Mouse (Mus musculus) embryonic facial prominence, embryonic 12.5 days (tissue): ENCODE measurements around the gene Pi4k2a. TPM values are rescaled to one million over a fixed set of nuclear protein-coding genes. Genes with fewer than 3 reads are reported as not detected.

ENCODE experiments used
- ATAC-seq: fragments of 200-750 bp; cut with Nextera tagmentation; 2 replicates; pipeline ENCODE4 v1.8.0; 2017; ENCODE audit not compliant: insufficient number of reproducible peaks, insufficient read depth, low FRiP score, low TSS enrichment
- H3K27ac ChIP-seq: fragments of 300-500 bp; sonication (generic); 2 replicates; pipeline ENCODE4 v1.5.1; 2016; ENCODE audit warnings: mild to moderate bottlenecking
- H3K27me3 ChIP-seq: fragments of 300-500 bp; sonication (generic); 2 replicates; pipeline ENCODE4 v1.6.1; 2016; ENCODE audit warnings: mild to moderate bottlenecking, moderate library complexity
- H3K36me3 ChIP-seq: fragments of 300-500 bp; sonication (generic); 2 replicates; pipeline ENCODE4 v1.6.1; 2016; ENCODE audit warnings: mild to moderate bottlenecking
- H3K4me1 ChIP-seq: fragments of 300-500 bp; sonication (generic); 2 replicates; pipeline ENCODE4 v1.6.1; 2016
- H3K4me2 ChIP-seq: fragments of 300-500 bp; sonication (generic); replicated peaks from 2 replicates; pipeline ENCODE4 v1.6.1; 2016; ENCODE audit warnings: mild to moderate bottlenecking, moderate library complexity
- H3K4me3 ChIP-seq: fragments of 300-500 bp; sonication (generic); 2 replicates; pipeline ENCODE4 v1.5.1; 2016; ENCODE audit warnings: mild to moderate bottlenecking
- H3K9ac ChIP-seq: fragments of 300-500 bp; sonication (generic); 2 replicates; pipeline ENCODE4 v1.6.1; 2016; ENCODE audit warnings: mild to moderate bottlenecking, moderate library complexity
- H3K9me3 ChIP-seq: fragments of 300-500 bp; sonication (generic); 2 replicates; pipeline ENCODE4 v1.6.1; 2016; ENCODE audit warnings: mild to moderate bottlenecking, moderate library complexity
- WGBS: fragments of 180-500 bp; shearing (Covaris S2); methylation state at CpG from one replicate; pipeline ENCODE4 v1.1.7; 2016; 5-methylcytosine and 5-hydroxymethylcytosine counted together
- polyA plus RNA-seq: library from polyadenylated mRNA; unstranded; fragments of >200 nt; fragmentation: Nextera tagmentation; extraction: Ambion mirVana; gene quantifications from 2 replicates; pipeline ENCODE4 v1.2.1, GENCODE M21; 2016

Gene Pi4k2a
- polyA plus RNA-seq, 1 experiment from 2014 or later: 39.6 TPM

DNA sequence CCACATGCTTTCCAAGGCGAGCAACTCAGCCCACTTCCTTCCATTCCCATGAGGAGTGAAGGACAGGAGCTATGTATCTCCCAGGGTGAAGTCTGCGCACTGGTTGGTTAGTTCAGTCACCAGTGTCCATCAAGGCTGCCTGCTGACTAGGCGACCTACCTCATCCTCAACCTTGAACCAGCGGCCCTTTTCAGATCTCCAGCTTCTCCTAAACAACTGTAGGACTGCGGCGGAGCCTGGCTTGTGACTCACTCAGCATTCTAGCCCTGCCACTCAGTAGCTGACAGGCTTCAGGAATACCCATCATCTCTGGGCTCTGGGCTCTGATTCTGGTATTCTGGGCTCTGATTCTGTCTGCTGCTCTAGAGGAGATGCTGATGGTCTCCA, 35.9 kb downstream of the Pi4k2a start:
- Histone ChIP-seq H3K9ac (no peak overlapping the region), H3K4me2 (no peak overlapping the region), H3K4me1 (peaks cover 23% of the 10 kb centered on the region), H3K9me3 (no peaks in the 10 kb centered on the region), H3K27ac (no peak overlapping the region), H3K27me3 (no peaks in the 10 kb centered on the region), H3K4me3 (no peak overlapping the region), H3K36me3 (peaks cover 43% of the 10 kb centered on the region)
- WGBS: 87% methylated on average over 6 of the region's 6 CpGs
- no peak for ATAC-seq

DNA sequence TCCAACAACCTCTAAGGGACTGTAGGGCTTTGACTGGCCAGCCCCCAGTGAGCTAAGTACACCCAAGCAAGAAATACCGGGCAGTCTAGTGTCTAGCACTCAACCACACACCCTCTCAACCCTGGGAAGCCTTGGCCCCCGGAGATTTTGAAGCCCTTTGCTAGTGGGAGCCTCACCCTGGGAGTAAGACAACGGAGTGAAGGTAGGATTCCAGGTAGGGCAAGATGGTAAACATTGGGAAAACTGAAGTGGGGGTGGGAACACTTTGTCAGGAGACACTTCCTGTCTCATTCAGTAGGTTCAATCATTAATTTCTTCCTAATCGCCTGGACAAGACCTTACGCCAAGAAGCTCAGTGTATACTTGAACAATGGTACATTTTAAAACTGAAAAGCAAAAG, 36.8 kb downstream of the Pi4k2a start:
- Histone ChIP-seq H3K27ac (no peak overlapping the region), H3K9ac (no peak overlapping the region), H3K4me2 (no peak overlapping the region), H3K9me3 (no peaks in the 10 kb centered on the region), H3K27me3 (no peaks in the 10 kb centered on the region), H3K36me3 (peaks cover 35% of the 10 kb centered on the region), H3K4me3 (no peak overlapping the region), H3K4me1 (peaks cover 23% of the 10 kb centered on the region)
- ATAC-seq: no peak
- WGBS: 88% methylated on average over 5 of the region's 5 CpGs

DNA sequence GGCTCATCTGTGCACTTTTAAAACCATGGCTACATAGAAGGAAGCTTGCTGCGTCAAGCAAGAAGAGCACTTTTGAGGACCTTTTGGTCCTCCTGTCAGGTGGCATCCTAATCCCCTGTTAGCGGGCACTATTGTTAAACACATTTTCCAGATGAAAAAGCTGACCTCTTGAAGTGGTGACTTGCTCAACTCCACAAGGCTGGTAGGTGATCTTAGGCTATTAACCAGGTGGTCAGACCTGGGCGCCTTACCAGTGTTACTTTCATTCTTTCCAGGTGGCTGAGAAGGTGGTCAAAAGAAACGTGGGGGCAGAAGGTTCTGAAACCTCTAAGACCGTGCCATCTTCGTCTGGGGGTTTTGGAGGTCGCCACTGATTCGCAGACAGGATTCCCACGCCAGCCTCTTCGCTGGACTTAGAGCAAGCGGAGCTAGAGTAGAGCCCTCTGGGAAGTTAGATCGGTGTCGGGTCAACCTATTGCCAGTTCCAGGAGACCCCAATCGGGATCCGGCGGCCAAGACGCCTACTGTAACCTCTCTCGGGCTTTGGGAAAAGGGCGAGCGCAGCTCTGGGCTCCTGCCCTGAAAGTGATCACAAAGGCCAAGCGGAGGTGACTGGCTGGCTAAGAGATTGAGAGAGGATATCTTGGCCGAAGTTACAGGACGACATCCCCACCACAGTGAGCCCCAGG, 37.9 kb downstream of the Pi4k2a start:
- Histone ChIP-seq H3K4me2 (peak overlapping the region; percentile 82), H3K36me3 (peaks cover 23% of the 10 kb centered on the region), H3K4me1 (peaks cover 23% of the 10 kb centered on the region), H3K27me3 (no peaks in the 10 kb centered on the region), H3K9me3 (no peaks in the 10 kb centered on the region), H3K9ac (peak overlapping the region; percentile 79), H3K27ac (peak overlapping the region; percentile 81), H3K4me3 (peak overlapping the region; percentile 61)
- WGBS: 5% methylated on average over 23 of the region's 23 CpGs
- ATAC-seq: no peak; the same call in 1 of the 2 replicates

DNA sequence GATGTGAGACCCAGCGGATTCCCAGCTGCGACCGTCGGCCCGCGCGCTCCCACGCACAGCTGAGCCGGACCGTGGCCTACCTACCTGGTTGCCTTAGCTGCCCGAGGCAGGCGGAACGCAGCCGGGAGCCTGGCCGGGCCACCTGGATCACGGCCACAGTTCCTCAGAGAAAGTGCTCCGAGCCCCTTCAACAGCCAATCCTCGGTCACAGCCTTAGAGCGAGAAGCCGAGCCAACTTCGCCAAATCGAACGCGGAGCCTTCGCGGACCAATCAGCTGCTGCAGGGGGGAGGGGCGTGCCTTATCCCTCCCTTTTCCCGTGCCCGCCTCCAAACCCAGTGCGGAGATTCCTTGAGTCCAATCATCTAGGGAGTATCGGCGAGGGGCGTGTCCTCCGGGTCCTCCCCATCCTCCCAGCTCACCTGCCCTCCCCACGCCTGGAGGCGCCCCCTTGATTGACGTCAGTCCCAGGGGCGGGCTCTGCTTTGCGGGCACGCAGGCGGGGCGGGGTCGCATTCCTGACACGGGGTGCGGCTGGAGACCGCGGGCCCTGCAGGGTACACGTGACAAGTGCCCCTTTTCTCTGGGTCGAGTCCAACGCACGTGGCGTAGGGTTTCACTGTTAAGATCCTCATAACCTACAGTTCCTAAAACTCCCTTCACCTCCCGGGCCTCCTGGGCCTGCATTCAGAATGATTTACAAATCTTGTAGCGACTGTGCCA, 38.7 kb downstream of the Pi4k2a start, which contains the start of gene Avpi1:
Avpi1 (minus strand) TSS at position 273 of the 722 bp plus-strand sequence.
- Histone ChIP-seq H3K4me3 (peak within 1 kb of the TSS; percentile 61), H3K9me3 (no peaks in the 10 kb centered on the region), H3K27me3 (no peaks in the 10 kb centered on the region), H3K4me2 (peak within 1 kb of the TSS; percentile 82), H3K27ac (peak within 1 kb of the TSS; percentile 83), H3K4me1 (peaks cover 23% of the 10 kb centered on the region), H3K36me3 (peaks cover 16% of the 10 kb centered on the region), H3K9ac (peak within 1 kb of the TSS; percentile 79)
- ATAC-seq: peak; percentile 96
- WGBS: under 1% methylated on average over 54 of the region's 54 CpGs

DNA sequence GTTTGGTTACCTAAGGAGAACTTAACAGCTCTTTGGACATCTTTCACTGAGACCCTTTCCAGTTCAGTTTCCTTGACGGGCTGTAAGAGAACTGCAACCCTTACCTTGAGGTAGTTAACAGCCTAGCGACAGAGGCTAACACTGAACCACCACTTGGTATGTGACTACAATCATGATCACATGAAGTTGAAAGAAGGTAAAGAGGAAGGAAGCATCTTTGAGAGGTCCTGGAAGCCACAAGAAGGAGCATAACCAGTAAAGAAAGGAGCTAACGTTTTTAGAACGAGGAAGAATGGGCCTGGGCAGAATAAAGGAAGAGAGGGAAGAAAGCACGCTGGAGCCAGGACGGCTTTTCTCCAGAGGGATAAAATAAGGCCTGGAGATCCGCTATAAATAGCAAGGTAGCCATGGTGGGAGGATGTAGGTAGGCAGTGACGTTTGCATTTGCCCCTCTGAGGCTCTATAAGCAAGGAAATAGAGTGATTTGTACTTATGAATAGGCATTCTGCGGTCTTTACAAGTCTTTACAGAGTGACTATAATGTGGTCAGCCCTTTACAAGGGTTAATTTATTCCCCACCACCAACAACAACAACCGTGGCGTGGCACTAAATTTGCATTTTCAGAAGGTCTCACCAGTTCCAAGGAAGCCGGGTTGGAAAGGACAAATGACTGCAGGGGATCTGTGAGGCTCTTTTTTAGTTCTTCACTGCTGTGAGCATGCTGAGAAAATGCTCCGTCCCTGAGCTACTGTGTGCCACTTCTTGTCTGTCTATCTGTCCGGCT, 39.4 kb downstream of the Pi4k2a start:
- peaks cover 9% of the 10 kb centered on the region; the same call in 1 of the 2 replicates for H3K36me3 ChIP-seq
- no peaks in the 10 kb centered on the region for H3K9me3 ChIP-seq
- H3K9ac ChIP-seq: peak overlapping the region; percentile 79; the same call in 1 of the 2 replicates
- H3K27me3 ChIP-seq: no peaks in the 10 kb centered on the region
- peak overlapping the region; percentile 82 for H3K4me2 ChIP-seq
- H3K27ac ChIP-seq: peak overlapping the region; percentile 83
- WGBS: 35% methylated on average over 14 of the region's 14 CpGs
- no peak for ATAC-seq
- H3K4me1 ChIP-seq: peaks cover 23% of the 10 kb centered on the region
- peak overlapping the region; percentile 61 for H3K4me3 ChIP-seq

DNA sequence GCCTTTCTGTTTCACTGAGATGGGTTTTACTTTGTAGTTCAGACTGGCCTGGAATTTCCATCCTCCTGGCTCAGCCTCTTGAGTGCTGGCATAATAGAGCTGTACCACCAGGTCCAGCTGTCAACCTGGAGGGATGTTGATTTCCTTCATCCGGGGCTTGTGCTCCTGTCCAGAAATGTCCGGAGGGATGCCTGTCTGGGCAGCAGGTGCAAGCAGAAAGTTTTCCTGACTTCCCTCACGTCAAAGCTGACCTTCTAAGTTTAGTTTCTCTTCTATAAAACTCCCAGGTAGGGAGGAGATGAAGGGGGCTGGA, 40.0 kb downstream of the Pi4k2a start:
- ATAC-seq: no peak
- WGBS: 65% methylated on average over 3 of the region's 3 CpGs
- H3K27me3 ChIP-seq: no peaks in the 10 kb centered on the region
- no peak overlapping the region for H3K4me2 ChIP-seq
- H3K4me1 ChIP-seq: peaks cover 23% of the 10 kb centered on the region
- H3K9ac ChIP-seq: no peak overlapping the region
- H3K9me3 ChIP-seq: no peaks in the 10 kb centered on the region
- H3K36me3 ChIP-seq: 0 out of 2 replicates have a peak, but pooled peaks cover 4% of the 10 kb centered on the region
- no peak overlapping the region for H3K4me3 ChIP-seq
- no peak overlapping the region for H3K27ac ChIP-seq

DNA sequence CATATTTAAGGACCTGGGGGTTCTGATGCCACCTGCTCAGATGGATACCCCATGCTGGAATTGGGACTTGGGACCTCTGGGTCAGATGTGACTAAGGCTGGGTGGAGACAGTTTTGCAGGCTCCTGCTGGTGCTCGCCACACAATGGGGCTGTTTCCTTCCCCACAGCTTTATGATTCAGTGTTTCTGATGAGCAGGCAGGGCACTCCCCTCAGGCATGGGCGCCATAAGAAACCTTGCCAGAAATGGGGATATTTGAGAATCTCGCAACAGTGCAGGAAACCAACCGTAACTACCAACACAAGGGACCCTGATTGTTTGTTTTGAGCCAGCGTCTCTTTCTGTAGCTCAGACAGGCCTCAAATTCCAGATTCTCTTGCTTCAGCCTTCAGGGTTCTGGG, 40.8 kb downstream of the Pi4k2a start:
- no peak overlapping the region for H3K4me3 ChIP-seq
- no peak overlapping the region for H3K9ac ChIP-seq
- no peak overlapping the region for H3K4me2 ChIP-seq
- 0 out of 2 replicates have a peak, but pooled peaks cover under 1% of the 10 kb centered on the region for H3K36me3 ChIP-seq
- no peaks in the 10 kb centered on the region for H3K9me3 ChIP-seq
- H3K4me1 ChIP-seq: peaks cover 23% of the 10 kb centered on the region
- no peak overlapping the region for H3K27ac ChIP-seq
- H3K27me3 ChIP-seq: no peaks in the 10 kb centered on the region
- 57% methylated on average over 5 of the region's 5 CpGs for WGBS
- ATAC-seq: no peak

DNA sequence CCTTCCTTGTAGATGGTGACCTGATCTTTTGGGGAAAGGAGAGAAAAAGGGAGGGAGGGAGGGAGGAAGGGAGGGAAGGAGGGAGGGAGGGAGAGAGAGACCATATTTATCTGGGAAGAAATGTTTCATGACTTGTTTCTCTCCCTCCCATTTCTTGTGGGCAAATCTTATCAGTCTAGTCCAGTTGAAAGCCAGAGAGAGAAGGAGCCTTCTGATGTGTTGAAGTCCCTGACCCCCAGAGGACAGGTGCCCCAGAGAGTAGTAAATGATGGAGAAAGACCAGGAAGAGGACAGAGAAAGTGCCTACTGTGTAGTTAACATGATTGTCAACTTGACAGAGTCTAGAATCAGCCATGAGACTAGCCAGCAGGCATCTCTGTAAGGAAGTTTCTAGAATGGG, 44.8 kb downstream of the Pi4k2a start:
- Histone ChIP-seq H3K9me3 (no peaks in the 10 kb centered on the region), H3K4me1 (peaks cover 7% of the 10 kb centered on the region), H3K4me2 (no peak overlapping the region), H3K4me3 (no peak overlapping the region), H3K36me3 (no peaks in the 10 kb centered on the region), H3K27me3 (no peaks in the 10 kb centered on the region), H3K9ac (no peak overlapping the region), H3K27ac (no peak overlapping the region)
- ATAC-seq: no peak

DNA sequence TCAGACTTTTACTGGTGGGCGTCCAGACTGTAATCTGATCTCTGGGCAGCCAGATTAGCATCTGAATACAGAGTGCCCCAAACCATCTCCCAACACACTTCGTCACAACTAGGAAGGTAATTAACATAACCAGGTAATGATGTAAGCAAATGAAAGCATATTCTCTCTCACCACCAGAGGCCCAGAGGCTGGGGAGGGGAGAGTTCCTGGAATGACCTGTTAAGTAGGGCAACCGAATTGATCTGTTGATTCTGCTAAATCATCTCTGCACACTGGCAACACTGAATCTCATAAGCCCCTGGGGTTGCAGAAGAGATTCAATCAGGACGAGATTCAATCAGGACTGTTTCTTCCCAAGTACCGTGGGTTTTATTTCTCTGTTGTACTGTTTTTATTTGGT, 45.9 kb downstream of the Pi4k2a start:
- Histone ChIP-seq H3K9me3 (no peaks in the 10 kb centered on the region), H3K9ac (no peak overlapping the region), H3K36me3 (no peaks in the 10 kb centered on the region), H3K27ac (no peak overlapping the region), H3K4me2 (no peak overlapping the region), H3K4me3 (no peak overlapping the region), H3K4me1 (no peaks in the 10 kb centered on the region), H3K27me3 (no peaks in the 10 kb centered on the region)
- 17% methylated on average over 5 of the region's 5 CpGs for WGBS
- no peak for ATAC-seq

DNA sequence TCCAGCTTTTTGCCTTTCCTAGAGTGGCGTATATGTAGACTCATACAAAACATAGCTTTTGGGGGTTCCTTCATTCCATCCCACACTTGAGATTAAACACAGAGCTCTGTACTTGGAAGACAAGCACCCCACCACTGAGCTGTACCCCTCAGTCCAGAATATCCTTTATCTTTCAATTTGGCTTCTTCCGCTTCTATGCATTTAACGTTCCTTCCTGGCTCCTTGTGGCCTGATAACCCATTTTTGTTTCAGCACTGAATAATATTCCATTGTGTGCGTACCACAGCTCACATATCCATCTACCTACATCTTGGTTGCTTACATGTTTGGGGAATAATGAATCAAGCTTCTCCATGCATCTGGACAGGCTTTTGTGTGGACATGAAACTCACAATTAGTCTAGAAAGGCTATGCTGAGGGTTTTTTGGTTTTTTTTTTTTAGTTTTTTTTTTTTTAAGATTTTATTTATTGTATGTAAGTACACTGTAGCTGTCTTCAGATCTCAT, 47.0 kb downstream of the Pi4k2a start:
- no peak overlapping the region for H3K9ac ChIP-seq
- no peak overlapping the region for H3K27ac ChIP-seq
- no peak for ATAC-seq
- no peaks in the 10 kb centered on the region for H3K4me1 ChIP-seq
- no peak overlapping the region for H3K4me2 ChIP-seq
- no peaks in the 10 kb centered on the region for H3K9me3 ChIP-seq
- WGBS: 97% methylated on average over 4 of the region's 4 CpGs
- H3K27me3 ChIP-seq: no peaks in the 10 kb centered on the region
- no peaks in the 10 kb centered on the region for H3K36me3 ChIP-seq
- H3K4me3 ChIP-seq: no peak overlapping the region

DNA sequence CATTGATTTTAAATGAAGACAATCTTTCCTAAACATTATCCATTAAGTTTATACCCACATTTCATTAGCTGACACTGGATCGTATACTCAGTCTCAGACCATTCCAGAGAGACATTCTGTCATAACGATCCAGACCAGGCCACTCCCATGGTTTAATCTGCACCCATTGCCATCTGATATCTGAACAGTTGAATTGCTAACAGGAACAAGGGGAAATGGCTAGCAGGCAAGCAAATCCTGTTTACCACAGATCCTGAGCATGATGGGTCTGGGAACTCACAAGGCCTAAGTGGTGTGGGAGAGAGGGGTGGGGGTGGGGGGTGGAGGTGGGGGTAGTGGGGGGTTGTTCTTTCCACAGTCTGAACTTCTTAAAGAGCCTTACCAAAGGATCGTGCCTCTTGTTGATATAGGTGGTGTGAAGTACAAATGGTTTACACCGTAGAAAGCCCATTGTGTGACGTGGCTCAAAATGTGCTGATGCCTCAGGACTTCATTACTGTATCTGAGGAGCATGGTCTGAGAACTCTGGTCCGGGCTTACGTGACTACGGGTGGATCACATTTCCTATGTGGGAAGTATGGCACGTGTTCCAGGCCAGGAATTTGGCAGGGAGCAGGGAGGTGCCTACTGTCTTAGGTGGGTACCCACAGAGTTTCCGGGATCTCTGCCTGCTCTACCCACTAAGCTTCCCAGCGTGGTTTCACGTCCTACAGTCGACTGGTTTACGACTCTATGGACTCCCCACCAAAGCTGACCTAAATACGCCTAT, 48.4 kb downstream of the Pi4k2a start:
- Histone ChIP-seq H3K4me1 (no peaks in the 10 kb centered on the region), H3K36me3 (no peaks in the 10 kb centered on the region), H3K9me3 (no peaks in the 10 kb centered on the region), H3K9ac (no peak overlapping the region), H3K27ac (no peak overlapping the region), H3K27me3 (no peaks in the 10 kb centered on the region), H3K4me3 (no peak overlapping the region), H3K4me2 (no peak overlapping the region)
- WGBS: 80% methylated on average over 15 of the region's 15 CpGs
- ATAC-seq: no peak
